Mouse (Mus musculus) monocyte, adult 5-6 weeks (primary cell): ENCODE data around the gene Rps18. TPM values are rescaled to one million over a fixed set of nuclear protein-coding genes. Genes with fewer than 3 reads are reported as not detected.
"Not testable (repeated sequence)": the region's sequence is repeated elsewhere in the genome, so short reads cannot be mapped to it uniquely, and the experiment has no call there.

ENCODE experiments used
- ATAC-seq: fragments of 153-309, 156-312 bp; replicated peaks from 2 replicates; pipeline ENCODE4 v1.8.0; 2017; ENCODE audit warnings: mild to moderate bottlenecking; ENCODE audit not compliant: low TSS enrichment, insufficient number of reproducible peaks, severe bottlenecking, poor library complexity, low FRiP score
- total RNA-seq: library from RNA; stranded (forward); fragments of 200-1000, 200-491, 200-594 nt; gene quantifications from 3 replicates; pipeline ENCODE4 v1.2.3, GENCODE M21; 2017

The Rps18 gene
- total RNA-seq, 1 experiment from 2014 or later = 817 TPM

- no peak for ATAC-seq
Observed at GRCm38 (mm10) chr17:33972691-33973090, 16.9 kb upstream of the Rps18 start.

GRCm38 (mm10) chr17:33969394-33969793, 13.6 kb upstream of the Rps18 start:
- ATAC-seq = no peak

GRCm38 (mm10) chr17:33968927-33969326, 13.1 kb upstream of the Rps18 start:
- 0 out of 2 replicates have a peak, but pooled peaks have one; percentile 29 for ATAC-seq

GRCm38 (mm10) chr17:33968489-33968888, 12.7 kb upstream of the Rps18 start:
- ATAC-seq = peak; percentile 93

GRCm38 (mm10) chr17:33965846-33966550, 10.2 kb upstream of the Rps18 start:
- ATAC-seq = no peak

GRCm38 (mm10) chr17:33965082-33965845, 9.5 kb upstream of the Rps18 start:
- ATAC-seq = no peak

- no peak for ATAC-seq
Observed at GRCm38 (mm10) chr17:33962876-33963275, 7.1 kb upstream of the Rps18 start.

- no peak for ATAC-seq
Observed at GRCm38 (mm10) chr17:33959948-33960347, 4.1 kb upstream of the Rps18 start.

GRCm38 (mm10) chr17:33959135-33959534, 3.3 kb upstream of the Rps18 start:
- no peak for ATAC-seq

- no peak for ATAC-seq
Observed at GRCm38 (mm10) chr17:33958451-33958850, 2.6 kb upstream of the Rps18 start.

GRCm38 (mm10) chr17:33957493-33957892, 1.7 kb upstream of the Rps18 start:
- ATAC-seq = no peak

GRCm38 (mm10) chr17:33956336-33956735, 535 bp upstream of the Rps18 start:
- no peak for ATAC-seq

GRCm38 (mm10) chr17:33954646-33955554, 901 bp downstream of the Rps18 start:
- no peak; the same call in 1 of the 2 replicates for ATAC-seq

GRCm38 (mm10) chr17:33953961-33954565, 1.7 kb downstream of the Rps18 start:
- ATAC-seq = no peak

- no peak for ATAC-seq
Observed at GRCm38 (mm10) chr17:33953310-33953709, 2.5 kb downstream of the Rps18 start.

- ATAC-seq = no peak
Observed at GRCm38 (mm10) chr17:33952879-33953278, 2.9 kb downstream of the Rps18 start.

GRCm38 (mm10) chr17:33952015-33952414, 3.8 kb downstream of the Rps18 start:
- not testable (repeated sequence) for ATAC-seq

- peak; percentile 59 for ATAC-seq
Observed at GRCm38 (mm10) chr17:33951021-33951946, 4.5 kb downstream of the Rps18 start, which contains the start of gene B3galt4. B3galt4 (minus strand) TSS chr17:33951488.
